Mouse (Mus musculus): ENCODE data around the gene Tmem189. TPM values are rescaled to one million over a fixed set of nuclear protein-coding genes. Genes with fewer than 3 reads are reported as not detected.
"Not testable (repeated sequence)": the region's sequence is repeated elsewhere in the genome, so short reads cannot be mapped to it uniquely, and the experiment has no call there.

Gene Tmem189
- total and polyA plus RNA-seq, 3 experiments: 21.7 to 46.5 TPM; not detected in 1

- DNase-seq (ENCODE audit: low read depth, low spot score): no peak
- no peaks in the 10 kb centered on the region for H3K79me2 ChIP-seq (ENCODE audit: control insufficient read depth, insufficient read depth, low read length, poor library complexity)
- H3K4me3 ChIP-seq (ENCODE audit: control insufficient read depth in 1 of 2, insufficient read depth in 1 of 2, low read depth in 2 of 2, low read length in 2 of 2): no peak overlapping the region
- no peak overlapping the region for H3K27ac ChIP-seq (ENCODE audit: control insufficient read depth, low read depth, low read length)
- H3K9ac ChIP-seq (ENCODE audit: control insufficient read depth, low read depth, low read length, poor library complexity, severe bottlenecking): no peak overlapping the region
- H3K9me3 ChIP-seq (replicated peaks; ENCODE audit: insufficient read depth, low read length): no peaks in the 10 kb centered on the region
- H3K4me1 ChIP-seq (ENCODE audit: control insufficient read depth in 1 of 2, insufficient read depth in 2 of 2, low read length in 2 of 2): no peaks in the 10 kb centered on the region
- H3K27me3 ChIP-seq (ENCODE audit: control insufficient read depth in 1 of 2, insufficient read depth in 2 of 2, low read length in 2 of 2): no peaks in the 10 kb centered on the region
- H3K36me3 ChIP-seq (ENCODE audit: control insufficient read depth in 1 of 2, insufficient read depth in 2 of 2, low read length in 2 of 2): peaks cover 0 to 2% of the 10 kb centered on the region in 2 experiments; a peak in 1 of 4 replicates
- no peak for TF ChIP-seq KAT2A (conservative IDR thresholded peaks at IDR 0.05; ENCODE audit: low read depth, low read length)
- no peak for TF ChIP-seq SIN3A (IDR thresholded peaks at IDR 0.05; ENCODE audit: low read length)
- no peak for TF ChIP-seq TBP (IDR thresholded peaks at IDR 0.05; ENCODE audit: low read depth, low read length)
- TF ChIP-seq POLR2AphosphoS2 (IDR thresholded peaks at IDR 0.05; ENCODE audit: low read length): no peak
Observed at GRCm38 (mm10) chr2:167651622-167652021, 38.0 kb downstream of the Tmem189 start.

- H3K4me1 ChIP-seq (ENCODE audit: control insufficient read depth in 1 of 2, insufficient read depth in 2 of 2, low read length in 2 of 2): no peaks in the 10 kb centered on the region
- H3K9ac ChIP-seq (ENCODE audit: control insufficient read depth, low read depth, low read length, poor library complexity, severe bottlenecking): no peak overlapping the region
- peaks cover 0 to 2% of the 10 kb centered on the region in 2 experiments; a peak in 1 of 4 replicates for H3K36me3 ChIP-seq (ENCODE audit: control insufficient read depth in 1 of 2, insufficient read depth in 2 of 2, low read length in 2 of 2)
- no peak for DNase-seq (ENCODE audit: low read depth, low spot score)
- H3K27ac ChIP-seq (ENCODE audit: control insufficient read depth, low read depth, low read length): no peak overlapping the region
- no peaks in the 10 kb centered on the region for H3K27me3 ChIP-seq (ENCODE audit: control insufficient read depth in 1 of 2, insufficient read depth in 2 of 2, low read length in 2 of 2)
- no peaks in the 10 kb centered on the region for H3K79me2 ChIP-seq (ENCODE audit: control insufficient read depth, insufficient read depth, low read length, poor library complexity)
- H3K9me3 ChIP-seq (replicated peaks; ENCODE audit: insufficient read depth, low read length): no peaks in the 10 kb centered on the region
- no peak for TF ChIP-seq ZKSCAN1 (IDR thresholded peaks at IDR 0.05; ENCODE audit: low read depth, low read length)
- no peak for TF ChIP-seq MAX (IDR thresholded peaks at IDR 0.05; ENCODE audit: low read length)
- TF ChIP-seq USF2 (IDR thresholded peaks at IDR 0.05; ENCODE audit: borderline replicate concordance in 1 of 2, insufficient read depth in 1 of 2, low read depth in 1 of 2, low read length in 2 of 2): no peak
- no peak for TF ChIP-seq MYB (IDR thresholded peaks at IDR 0.05; ENCODE audit: low read depth, low read length)
- no peak for TF ChIP-seq HCFC1 (IDR thresholded peaks at IDR 0.05; ENCODE audit: low read depth, low read length)
- TF ChIP-seq ELF1 (IDR thresholded peaks at IDR 0.05; ENCODE audit: low read depth, low read length): no peak
- TF ChIP-seq JUND (IDR thresholded peaks at IDR 0.05; ENCODE audit: low read depth, low read length): no peak
- no peak for TF ChIP-seq UBTF (IDR thresholded peaks at IDR 0.05; ENCODE audit: borderline replicate concordance, insufficient read depth, low read depth, low read length)
- no peak overlapping the region for H3K4me3 ChIP-seq (ENCODE audit: control insufficient read depth in 1 of 2, insufficient read depth in 1 of 2, low read depth in 2 of 2, low read length in 2 of 2)
Observed at GRCm38 (mm10) chr2:167649290-167650032, 40.2 kb downstream of the Tmem189 start.

- TF ChIP-seq MAZ (IDR thresholded peaks at IDR 0.05; ENCODE audit: low read depth, low read length) (no peak), ZKSCAN1 (IDR thresholded peaks at IDR 0.05; ENCODE audit: low read depth, low read length) (no peak), SMC3 (IDR thresholded peaks at IDR 0.05; ENCODE audit: low read depth, low read length) (no peak), HCFC1 (IDR thresholded peaks at IDR 0.05; ENCODE audit: low read depth, low read length) (no peak), ZNF384 (IDR thresholded peaks at IDR 0.05; ENCODE audit: low read depth, low read length) (no peak), TAL1 (IDR thresholded peaks at IDR 0.05; ENCODE audit: low read length) (no peak), JUND (IDR thresholded peaks at IDR 0.05; ENCODE audit: low read depth, low read length) (no peak), RAD21 (IDR thresholded peaks at IDR 0.05; ENCODE audit: low read depth, low read length) (no peak)
- Histone ChIP-seq H3K36me3 (ENCODE audit: control insufficient read depth in 1 of 2, insufficient read depth in 2 of 2, low read length in 2 of 2) (no peaks in the 10 kb centered on the region), H3K4me1 (ENCODE audit: control insufficient read depth in 1 of 2, insufficient read depth in 2 of 2, low read length in 2 of 2) (no peaks in the 10 kb centered on the region)
Observed at GRCm38 (mm10) chr2:167646411-167646810, 43.2 kb downstream of the Tmem189 start.

GRCm38 (mm10) chr2:167643356-167644052 lies 46.1 kb downstream of the Tmem189 start:
- not testable (repeated sequence) for H3K9me3 ChIP-seq (replicated peaks; ENCODE audit: insufficient read depth, low read length); H3K4me1 ChIP-seq (ENCODE audit: control insufficient read depth in 1 of 2, insufficient read depth in 2 of 2, low read length in 2 of 2); H3K4me3 ChIP-seq (ENCODE audit: control insufficient read depth in 1 of 2, insufficient read depth in 1 of 2, low read depth in 2 of 2, low read length in 2 of 2); H3K9ac ChIP-seq (ENCODE audit: control insufficient read depth, low read depth, low read length, poor library complexity, severe bottlenecking); H3K79me2 ChIP-seq (ENCODE audit: control insufficient read depth, insufficient read depth, low read length, poor library complexity); DNase-seq (ENCODE audit: low read depth, low spot score); H3K27me3 ChIP-seq (ENCODE audit: control insufficient read depth in 1 of 2, insufficient read depth in 2 of 2, low read length in 2 of 2); H3K27ac ChIP-seq (ENCODE audit: control insufficient read depth, low read depth, low read length); H3K36me3 ChIP-seq (ENCODE audit: control insufficient read depth in 1 of 2, insufficient read depth in 2 of 2, low read length in 2 of 2)

More at GRCm38 (mm10) chr2:167646411-167646810, 43.2 kb downstream of the Tmem189 start:
- Histone ChIP-seq H3K27ac (ENCODE audit: control insufficient read depth, low read depth, low read length) (no peak overlapping the region), H3K9ac (ENCODE audit: control insufficient read depth, low read depth, low read length, poor library complexity, severe bottlenecking) (no peak overlapping the region), H3K79me2 (ENCODE audit: control insufficient read depth, insufficient read depth, low read length, poor library complexity) (no peaks in the 10 kb centered on the region), H3K27me3 (ENCODE audit: control insufficient read depth in 1 of 2, insufficient read depth in 2 of 2, low read length in 2 of 2) (no peaks in the 10 kb centered on the region), H3K4me3 (ENCODE audit: control insufficient read depth in 1 of 2, insufficient read depth in 1 of 2, low read depth in 2 of 2, low read length in 2 of 2) (no peak overlapping the region), H3K9me3 (replicated peaks; ENCODE audit: insufficient read depth, low read length) (no peaks in the 10 kb centered on the region)
- no peak for DNase-seq (ENCODE audit: low read depth, low spot score)

All from MEL (cell line).